Mouse (Mus musculus) ES-E14 (cell line): Measurements from ENCODE around the gene Phactr4. TPM values are rescaled to one million over a fixed set of nuclear protein-coding genes. Genes with fewer than 3 reads are reported as not detected.

Source experiments
- DNase-seq: peaks from one replicate; pipeline ENCODE4 v3.0.0-alpha.2; 2013; ENCODE audit warnings: low read depth, low spot score
- H3K27ac ChIP-seq: 2 replicates; pipeline ENCODE4 v1.5.1; 2012; ENCODE audit warnings: low read depth, mild to moderate bottlenecking, low read length, moderate library complexity, mixed read lengths; ENCODE audit not compliant: poor library complexity, insufficient read depth, severe bottlenecking
- H3K36me3 ChIP-seq: 2 replicates; pipeline ENCODE4 v1.6.1; 2012; ENCODE audit warnings: mild to moderate bottlenecking, low read length, moderate library complexity, mixed read lengths; ENCODE audit not compliant: control insufficient read depth, poor library complexity, insufficient read depth, severe bottlenecking
- H3K4me1 ChIP-seq, 2 experiments: fragments of 150-350 bp in 1 of 2; sonication (generic) in 1 of 2; 2 replicates each; pipeline ENCODE4 v1.6.1; 2012; ENCODE audit warnings: low read length in 2 of 2, mild to moderate bottlenecking in 1 of 2, mixed read lengths in 1 of 2; ENCODE audit not compliant: control insufficient read depth in 2 of 2, insufficient read depth in 2 of 2, poor library complexity in 1 of 2
- H3K4me3 ChIP-seq, 2 experiments: fragments of 150-350 bp in 1 of 2; sonication (generic) in 1 of 2; 2 replicates each; pipeline ENCODE4 v1.5.1; 2012; ENCODE audit warnings: low read length in 2 of 2, low read depth in 1 of 2, mild to moderate bottlenecking in 1 of 2, mixed read lengths in 1 of 2; ENCODE audit not compliant: insufficient read depth in 1 of 2, poor library complexity in 1 of 2, severe bottlenecking in 1 of 2
- H3K9ac ChIP-seq: 2 replicates; pipeline ENCODE4 v1.6.1; 2012; ENCODE audit warnings: low read depth, mild to moderate bottlenecking, low read length, mixed read lengths; ENCODE audit not compliant: poor library complexity, insufficient read depth, severe bottlenecking
- H3K9me3 ChIP-seq: fragments of 150-350 bp; sonication (generic); 2 replicates; pipeline ENCODE4 v1.6.1; 2012; ENCODE audit warnings: low read depth, mild to moderate bottlenecking, low read length; ENCODE audit not compliant: control insufficient read depth, insufficient read depth
- CHD2 ChIP-seq: IDR thresholded peaks from 2 replicates; pipeline ENCODE4 v1.6.1; 2014; ENCODE audit warnings: mild to moderate bottlenecking, low read depth, low read length, inconsistent platforms
- HCFC1 ChIP-seq: IDR thresholded peaks from 2 replicates; pipeline ENCODE4 v1.6.1; 2012; ENCODE audit warnings: low read length, inconsistent platforms, borderline replicate concordance; ENCODE audit not compliant: insufficient read depth
- MAFK ChIP-seq: IDR thresholded peaks from 2 replicates; pipeline ENCODE4 v1.6.1; 2014; ENCODE audit warnings: mild to moderate bottlenecking, low read depth, low read length, inconsistent platforms; ENCODE audit not compliant: insufficient read depth
- ZC3H11A ChIP-seq: IDR thresholded peaks from 2 replicates; pipeline ENCODE4 v1.6.1; 2012; ENCODE audit warnings: low read depth, mild to moderate bottlenecking, inconsistent platforms, low read length, borderline replicate concordance
- ZNF384 ChIP-seq: IDR thresholded peaks from 2 replicates; pipeline ENCODE4 v1.6.1; 2012; ENCODE audit warnings: low read depth, low read length, inconsistent platforms
- in situ Hi-C, 2 experiments: fragments of 600-800 bp; cut with MboI; formaldehyde crosslinking; loops; one replicate each; pipeline ENCODE4 v1.15.1; 2025; ENCODE audit warnings: low sequenced_read_pairs in 2 of 2, inconsistent platforms in 1 of 2; ENCODE audit not compliant: unreplicated experiment in 2 of 2
- total RNA-seq: library from RNA; depleted of rRNA; stranded (reverse); fragments of 300-350 nt; gene quantifications from 2 replicates; pipeline ENCODE4 v1.2.3, GENCODE M21; 2012

The Phactr4 gene
- total RNA-seq, 1 experiment: 7.8 TPM

DNA sequence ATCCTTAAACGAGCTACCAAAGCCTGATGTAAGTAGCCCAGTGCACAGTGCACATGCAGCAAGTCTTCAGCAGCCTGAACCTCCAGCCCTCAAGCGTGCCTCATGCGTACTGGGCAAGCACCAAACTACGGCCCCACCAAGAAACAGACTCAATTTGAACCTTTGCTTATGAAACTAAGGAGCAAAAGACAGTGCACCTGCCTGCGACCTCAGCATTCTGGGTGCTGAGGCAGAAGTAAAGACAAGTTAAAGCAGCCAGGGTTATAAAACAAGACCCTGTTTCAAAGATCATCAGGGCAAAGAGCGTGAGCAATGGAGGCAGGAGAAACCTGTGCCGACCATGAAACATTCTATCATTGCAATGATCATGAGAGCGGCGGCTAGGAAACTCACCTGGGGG is 21.3 kb downstream of the Phactr4 start:
- no peak for DNase-seq
- H3K4me3 ChIP-seq: no peak overlapping the region
- in situ Hi-C loops: no loop called here
- H3K9me3 ChIP-seq: no peaks in the 10 kb centered on the region
- TF ChIP-seq ZNF384: no peak
- no peak for TF ChIP-seq HCFC1
- no peak for TF ChIP-seq CHD2
- TF ChIP-seq MAFK: no peak
- no peak for TF ChIP-seq ZC3H11A
- H3K4me1 ChIP-seq: peaks cover 2 to 3% of the 10 kb centered on the region in 2 experiments; a peak in 2 of 4 replicates
- no peak overlapping the region for H3K9ac ChIP-seq
- no peaks in the 10 kb centered on the region for H3K36me3 ChIP-seq
- H3K27ac ChIP-seq: no peak overlapping the region

- Histone ChIP-seq H3K4me1 (peaks cover 2 to 3% of the 10 kb centered on the region in 2 experiments; a peak in 2 of 4 replicates), H3K4me3 (no peak overlapping the region), H3K36me3 (no peaks in the 10 kb centered on the region), H3K9ac (no peak overlapping the region), H3K9me3 (no peaks in the 10 kb centered on the region), H3K27ac (no peak overlapping the region)
- in situ Hi-C loops: no loop called here
- no peak for DNase-seq
- no peak for TF ChIP-seq MAFK
- no peak for TF ChIP-seq HCFC1
- no peak for TF ChIP-seq CHD2
- no peak for TF ChIP-seq ZNF384
- no peak for TF ChIP-seq ZC3H11A
Measured at GRCm38 (mm10) chr4:132398863-132399262, 23.4 kb downstream of the Phactr4 start.

DNA sequence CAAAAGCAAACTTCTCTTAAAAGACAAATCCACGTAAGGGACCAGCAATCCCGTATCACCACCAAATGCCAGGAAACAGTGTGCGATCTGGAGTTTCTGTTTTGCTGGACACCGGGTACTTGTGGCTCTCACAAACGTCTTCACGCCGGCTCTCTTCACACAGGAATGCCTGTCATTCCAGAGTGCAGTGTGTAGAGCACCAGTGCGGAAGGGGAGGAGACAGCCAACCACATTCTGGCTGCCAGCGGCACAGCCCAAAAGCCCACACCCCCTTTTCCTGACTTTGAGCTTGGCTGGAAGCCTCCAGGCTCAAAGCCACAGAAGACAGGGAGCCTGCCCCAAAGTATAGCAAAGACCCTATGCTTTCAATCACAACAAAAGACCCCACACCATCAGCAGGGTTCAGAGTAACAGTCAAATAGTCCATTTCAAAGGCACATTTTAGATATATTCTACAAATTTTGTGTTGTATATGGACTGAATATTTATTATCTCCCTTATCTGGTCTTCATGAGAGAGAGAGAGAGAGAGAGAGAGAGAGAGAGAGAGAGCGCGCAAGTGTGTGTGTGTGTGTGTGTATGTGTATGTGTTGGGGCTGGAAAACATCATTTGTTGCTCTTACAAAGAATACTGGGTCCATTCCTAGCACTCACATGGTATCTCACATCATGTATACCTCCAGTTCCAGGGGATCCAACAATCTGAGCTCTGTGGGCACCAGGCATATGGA is 24.1 kb downstream of the Phactr4 start:
- no peak for TF ChIP-seq MAFK
- TF ChIP-seq ZNF384: no peak
- TF ChIP-seq HCFC1: no peak
- TF ChIP-seq ZC3H11A: no peak
- TF ChIP-seq CHD2: no peak
- in situ Hi-C loops: no loop called here
- H3K9ac ChIP-seq: no peak overlapping the region
- no peaks in the 10 kb centered on the region for H3K36me3 ChIP-seq
- H3K4me3 ChIP-seq: no peak overlapping the region
- H3K4me1 ChIP-seq: peaks cover 2 to 3% of the 10 kb centered on the region in 2 experiments; a peak in 2 of 4 replicates
- H3K9me3 ChIP-seq: no peaks in the 10 kb centered on the region
- H3K27ac ChIP-seq: no peak overlapping the region
- DNase-seq: peak; percentile 65

DNA sequence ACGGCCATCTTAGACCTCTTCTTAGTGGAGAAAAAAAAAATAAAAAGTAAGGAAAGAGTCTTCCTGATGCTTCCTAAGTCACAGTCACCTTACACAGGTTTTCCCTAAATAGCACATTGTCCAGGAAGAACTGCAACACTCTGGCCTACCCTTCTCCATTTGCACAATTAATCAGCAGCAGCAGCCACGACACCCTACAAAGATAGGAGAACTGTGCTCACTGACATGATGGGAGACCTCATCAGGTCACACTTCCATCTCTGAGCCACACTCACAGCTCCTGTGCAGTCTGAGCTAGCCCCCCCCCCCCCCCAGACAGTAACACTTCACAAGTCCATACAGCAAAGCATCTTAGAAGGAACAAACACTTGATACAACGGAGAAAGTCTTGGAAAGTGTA is 25.2 kb downstream of the Phactr4 start:
- no peak overlapping the region for H3K4me3 ChIP-seq
- no peaks in the 10 kb centered on the region for H3K9me3 ChIP-seq
- no peak for TF ChIP-seq MAFK
- no peak for TF ChIP-seq CHD2
- TF ChIP-seq HCFC1: no peak
- no peak for TF ChIP-seq ZC3H11A
- no peak for TF ChIP-seq ZNF384
- H3K27ac ChIP-seq: no peak overlapping the region
- no peak overlapping the region for H3K9ac ChIP-seq
- peaks cover 2 to 3% of the 10 kb centered on the region in 2 experiments; a peak in 2 of 4 replicates for H3K4me1 ChIP-seq
- in situ Hi-C loops: no loop called here
- no peaks in the 10 kb centered on the region for H3K36me3 ChIP-seq
- no peak for DNase-seq
